Mouse (Mus musculus) olfactory bulb, adult 2 months (tissue): Measurements from ENCODE around the gene Lmtk2. TPM values are rescaled to one million over a fixed set of nuclear protein-coding genes. Genes with fewer than 3 reads are reported as not detected.

Experiments
- H3K27ac ChIP-seq: fragments of 200-500 bp; 2 replicates; pipeline ENCODE4 v1.5.1; 2012; ENCODE audit warnings: low read depth, low read length; ENCODE audit not compliant: insufficient read depth
- H3K4me1 ChIP-seq: fragments of 200-500 bp; 2 replicates; pipeline ENCODE4 v1.6.1; 2012; ENCODE audit warnings: low read length; ENCODE audit not compliant: control insufficient read depth, insufficient read depth
- H3K4me3 ChIP-seq: fragments of 200-500 bp; 2 replicates; pipeline ENCODE4 v1.5.1; 2012; ENCODE audit warnings: mild to moderate bottlenecking, low read depth, low read length, moderate library complexity; ENCODE audit not compliant: insufficient read depth
- CTCF ChIP-seq: fragments of 200-500 bp; IDR thresholded peaks from 2 replicates; pipeline ENCODE4 v1.5.1; 2012; ENCODE audit warnings: low read depth, mild to moderate bottlenecking, low read length, moderate library complexity; ENCODE audit not compliant: insufficient read depth
- POLR2A ChIP-seq: fragments of 200-500 bp; IDR thresholded peaks from 2 replicates; pipeline ENCODE4 v1.6.1; 2012; ENCODE audit warnings: mild to moderate bottlenecking, low read depth, low read length, moderate library complexity; ENCODE audit not compliant: insufficient read depth
- WGBS: fragments of 180-500 bp; shearing (Covaris S2); methylation state at CpG from one replicate; pipeline ENCODE4 v1.1.7; 2018; 5-methylcytosine and 5-hydroxymethylcytosine counted together
- polyA plus RNA-seq: library from polyadenylated mRNA; stranded (reverse); fragments of >200 nt; gene quantifications from 2 replicates; pipeline ENCODE4 v1.2.4, GENCODE M21; 2012; ENCODE audit warnings: low replicate concordance; ENCODE audit not compliant: missing spikeins, insufficient read depth, insufficient read length

The Lmtk2 gene
- polyA plus RNA-seq, 1 experiment, result not detected

GRCm38 (mm10) chr5:144080886-144081285, 19.4 kb upstream of the Lmtk2 start:
- Histone ChIP-seq H3K4me1 (peaks cover 5% of the 10 kb centered on the region; the same call in 1 of the 2 replicates), H3K4me3 (no peak overlapping the region), H3K27ac (0 out of 2 replicates have a peak overlapping the region, but pooled peaks have one; percentile 3)
- no peak for TF ChIP-seq CTCF
- no peak for TF ChIP-seq POLR2A
- 28% methylated on average over 2 of the region's 2 CpGs for WGBS

- WGBS, result 53% methylated on average over 5 of the region's 5 CpGs
- H3K4me3 ChIP-seq, result no peak overlapping the region
- no peak overlapping the region for H3K27ac ChIP-seq
- H3K4me1 ChIP-seq, result peaks cover 5% of the 10 kb centered on the region; the same call in 1 of the 2 replicates
- no peak for TF ChIP-seq CTCF
- TF ChIP-seq POLR2A, result no peak
Observed at GRCm38 (mm10) chr5:144082006-144082405, 18.2 kb upstream of the Lmtk2 start.

GRCm38 (mm10) chr5:144083521-144083920, 16.7 kb upstream of the Lmtk2 start:
- Histone ChIP-seq H3K4me1 (peaks cover 5% of the 10 kb centered on the region; the same call in 1 of the 2 replicates), H3K4me3 (no peak overlapping the region), H3K27ac (no peak overlapping the region)
- TF ChIP-seq CTCF, result no peak
- TF ChIP-seq POLR2A, result no peak
- WGBS, result 97% methylated on average over 2 of the region's 2 CpGs

GRCm38 (mm10) chr5:144084271-144084670, 16.0 kb upstream of the Lmtk2 start:
- 69% methylated on average over 4 of the region's 4 CpGs for WGBS
- no peak overlapping the region for H3K4me3 ChIP-seq
- no peak overlapping the region for H3K27ac ChIP-seq
- peaks cover 5% of the 10 kb centered on the region; the same call in 1 of the 2 replicates for H3K4me1 ChIP-seq
- TF ChIP-seq CTCF, result no peak
- no peak for TF ChIP-seq POLR2A

GRCm38 (mm10) chr5:144085696-144086095, 14.5 kb upstream of the Lmtk2 start:
- peaks cover 5% of the 10 kb centered on the region; the same call in 1 of the 2 replicates for H3K4me1 ChIP-seq
- TF ChIP-seq CTCF (no peak), POLR2A (no peak)
- H3K27ac ChIP-seq, result no peak overlapping the region
- 86% methylated on average over 6 of the region's 6 CpGs for WGBS
- no peak overlapping the region for H3K4me3 ChIP-seq

GRCm38 (mm10) chr5:144086494-144086893, 13.7 kb upstream of the Lmtk2 start:
- H3K4me3 ChIP-seq, result no peak overlapping the region
- no peak overlapping the region for H3K27ac ChIP-seq
- WGBS, result 63% methylated on average over 2 of the region's 2 CpGs
- TF ChIP-seq POLR2A (no peak), CTCF (no peak)
- H3K4me1 ChIP-seq, result peaks cover 2% of the 10 kb centered on the region; the same call in 1 of the 2 replicates

GRCm38 (mm10) chr5:144088354-144088753, 11.9 kb upstream of the Lmtk2 start:
- 84% methylated on average over 2 of the region's 2 CpGs for WGBS
- Histone ChIP-seq H3K4me1 (peaks cover 2% of the 10 kb centered on the region; the same call in 1 of the 2 replicates), H3K4me3 (no peak overlapping the region), H3K27ac (no peak overlapping the region)
- TF ChIP-seq POLR2A (no peak), CTCF (no peak)

GRCm38 (mm10) chr5:144095461-144095970, 4.7 kb upstream of the Lmtk2 start:
- no peak overlapping the region for H3K4me3 ChIP-seq
- H3K27ac ChIP-seq, result no peak overlapping the region
- no peak for TF ChIP-seq POLR2A
- WGBS, result 79% methylated on average over 6 of the region's 6 CpGs
- peaks cover 6% of the 10 kb centered on the region; the same call in 1 of the 2 replicates for H3K4me1 ChIP-seq

- Histone ChIP-seq H3K27ac (no peak overlapping the region), H3K4me1 (peaks cover 7% of the 10 kb centered on the region; the same call in 1 of the 2 replicates), H3K4me3 (no peak overlapping the region)
- no peak for TF ChIP-seq POLR2A
- TF ChIP-seq CTCF, result no peak
- 45% methylated on average over 16 of the region's 16 CpGs for WGBS
Observed at GRCm38 (mm10) chr5:144097902-144098639, 2.2 kb upstream of the Lmtk2 start.
